In the genomic region with DNA sequence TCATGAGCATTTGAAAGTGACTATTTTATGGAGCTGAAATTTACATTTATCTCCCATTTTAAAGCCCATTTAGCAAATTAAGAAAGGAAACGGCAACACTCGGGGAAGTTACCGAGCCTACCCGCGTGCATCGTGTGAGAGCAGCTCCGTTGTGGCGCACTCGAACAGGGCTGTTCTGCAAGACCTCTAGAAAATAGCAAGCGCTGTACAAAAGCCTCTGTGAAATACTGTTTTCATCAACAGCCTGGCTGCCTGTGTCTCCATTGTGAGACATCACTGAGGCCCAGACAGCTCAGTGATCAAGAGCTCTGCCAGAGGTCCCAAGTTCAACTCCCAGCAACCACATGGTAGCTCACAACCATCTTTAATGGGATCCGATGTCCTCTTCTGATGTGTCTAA, we compare ENCODE assay signal across 13 mouse cellular contexts.
DNase-seq lines count a peak whose midpoint lies in the region; ATAC-seq and TF ChIP-seq lines count a peak whose summit lies in the region.
"Had no signal": no experiment of that assay in that cellular context is flagged by ENCODE, and none has a peak within 500 bp of the region (broad histone marks: within the 10 kb centered on the region; RNA-seq: fewer than 3 reads in every experiment).

No protein-coding gene starts in this region.

- DNase-seq in kidney, adult 2 months = peak; percentile 49
- DNase-seq in kidney, adult 9 months = no peak
- peak; percentile 27 for DNase-seq in A20 (ENCODE audit: low read depth, low spot score)
- DNase-seq in thymus, postnatal 4 days = no peak
- no peak for DNase-seq in frontal cortex, postnatal 25 days (ENCODE audit: low spot score in 2 of 2)
- no peak for DNase-seq in B cell, adult 2 months
- DNase-seq: adrenal gland, postnatal 10 days; liver; spleen, adult 18-20 months; thymus, adult 2 months had no signal

- H3K9ac ChIP-seq in forebrain, embryonic 12.5 days = no peak overlapping the region
- H3K9ac ChIP-seq in midbrain, embryonic 13.5 days (replicated peaks) = no peak overlapping the region
- H3K9ac ChIP-seq: heart, embryonic 13.5 days had no signal

- no peaks in the 10 kb centered on the region for H3K9me3 ChIP-seq in forebrain, embryonic 12.5 days
- H3K9me3 ChIP-seq in midbrain, embryonic 13.5 days = no peaks in the 10 kb centered on the region
- H3K9me3 ChIP-seq: heart, embryonic 13.5 days had no signal

- H3K4me3 ChIP-seq in kidney, adult 2 months (ENCODE audit: insufficient read depth, low read depth, low read length) = no peak overlapping the region
- H3K4me3 ChIP-seq in forebrain, embryonic 12.5 days (replicated peaks) = no peak overlapping the region
- no peak overlapping the region for H3K4me3 ChIP-seq in midbrain, embryonic 13.5 days (replicated peaks)
- H3K4me3 ChIP-seq: heart, embryonic 13.5 days had no signal

- WGBS in kidney, adult 2 months = 43% methylated on average over 11 of the region's 11 CpGs
- 68% methylated on average over 11 of the region's 11 CpGs for WGBS in forebrain, embryonic 12.5 days
- WGBS in midbrain, embryonic 13.5 days = 85% methylated on average over 11 of the region's 11 CpGs

- H3K27ac ChIP-seq in kidney, adult 2 months (ENCODE audit: insufficient read depth, low read depth, low read length) = peak overlapping the region; percentile 5; the same call in 1 of the 2 replicates
- peak overlapping the region; percentile 82 for H3K27ac ChIP-seq in forebrain, embryonic 12.5 days
- peak overlapping the region; percentile 44; the same call in 1 of the 2 replicates for H3K27ac ChIP-seq in midbrain, embryonic 13.5 days

- H3K4me2 ChIP-seq in forebrain, embryonic 12.5 days = no peak overlapping the region
- no peak overlapping the region for H3K4me2 ChIP-seq in midbrain, embryonic 13.5 days (replicated peaks)
- H3K4me2 ChIP-seq: heart, embryonic 13.5 days had no signal

- TF ChIP-seq CTCF in kidney, adult 2 months (conservative IDR thresholded peaks at IDR 0.05; ENCODE audit: insufficient read depth, insufficient read length, low read depth, low read length) = no peak

- peaks cover 72% of the 10 kb centered on the region for H3K4me1 ChIP-seq in kidney, adult 2 months (ENCODE audit: control insufficient read depth, insufficient read depth, low read length)
- peaks cover 74% of the 10 kb centered on the region for H3K4me1 ChIP-seq in forebrain, embryonic 12.5 days
- H3K4me1 ChIP-seq in midbrain, embryonic 13.5 days (replicated peaks) = peaks cover 74% of the 10 kb centered on the region

- ATAC-seq in forebrain, embryonic 12.5 days (ENCODE audit: low FRiP score) = no peak
- no peak for ATAC-seq in midbrain, embryonic 13.5 days

- H3K27me3 ChIP-seq in kidney, adult 2 months (replicated peaks; ENCODE audit: control insufficient read depth, insufficient read depth, low read length) = no peaks in the 10 kb centered on the region
- no peaks in the 10 kb centered on the region for H3K27me3 ChIP-seq in forebrain, embryonic 12.5 days
- no peaks in the 10 kb centered on the region for H3K27me3 ChIP-seq in midbrain, embryonic 13.5 days
- H3K27me3 ChIP-seq: heart, embryonic 13.5 days had no signal

- no peaks in the 10 kb centered on the region for H3K36me3 ChIP-seq in kidney, adult 2 months (ENCODE audit: control insufficient read depth, insufficient read depth, low read length)
- no peaks in the 10 kb centered on the region; the same call in 1 of the 2 replicates for H3K36me3 ChIP-seq in forebrain, embryonic 12.5 days (replicated peaks)
- no peaks in the 10 kb centered on the region; the same call in 1 of the 2 replicates for H3K36me3 ChIP-seq in midbrain, embryonic 13.5 days

- no peak for TF ChIP-seq POLR2A in kidney, adult 2 months (IDR thresholded peaks at IDR 0.05; ENCODE audit: low read depth, low read length)

Comparison
In these comparisons a context has a peak if more than half of its experiments do, and no peak if none do; other contexts are left out.
1. DNase-seq: peak in kidney, adult 2 months (single experiment) and A20 (single experiment); none in kidney, adult 9 months (single experiment), thymus, postnatal 4 days (single experiment), frontal cortex, postnatal 25 days (0 of 2) and B cell, adult 2 months (0 of 2).
2. H3K27ac ChIP-seq: peak in every context shown above with its lines; median percentile 82 in forebrain, embryonic 12.5 days; 44 in midbrain, embryonic 13.5 days; 5 in kidney, adult 2 months.